In genomic region chr4:133243538-133243937, GRCm38 (mm10) we compare ENCODE assay signal across 16 mouse cellular contexts. TPM values are rescaled to one million over a fixed set of nuclear protein-coding genes. Genes with fewer than 3 reads are reported as not detected.
DNase-seq lines count a peak whose midpoint lies in the region; ATAC-seq and TF ChIP-seq lines count a peak whose summit lies in the region.
"Had no signal": no experiment of that assay in that cellular context is flagged by ENCODE, and none has a peak within 500 bp of the region (broad histone marks: within the 10 kb centered on the region; RNA-seq: fewer than 3 reads in every experiment).

No protein-coding gene starts in this region.

- no peak for TF ChIP-seq CTCF in liver, postnatal 0 days (IDR thresholded peaks at IDR 0.05; ENCODE audit: low read depth)

- no peaks in the 10 kb centered on the region for H3K36me3 ChIP-seq in heart, embryonic 12.5 days
- no peaks in the 10 kb centered on the region for H3K36me3 ChIP-seq in liver, embryonic 11.5 days (ENCODE audit: control insufficient read depth, insufficient read depth, low read length)
- H3K36me3 ChIP-seq in liver, postnatal 0 days (replicated peaks; ENCODE audit: insufficient read depth, low read length), result peaks cover 16% of the 10 kb centered on the region
- no peaks in the 10 kb centered on the region for H3K36me3 ChIP-seq in intestine, embryonic 16.5 days (ENCODE audit: control insufficient read depth, insufficient read depth, low read length)
- H3K36me3 ChIP-seq: embryonic facial prominence, embryonic 13.5 days; hindbrain, embryonic 15.5 days had no signal

- H3K27me3 ChIP-seq in heart, embryonic 12.5 days (replicated peaks), result peaks cover 67% of the 10 kb centered on the region
- peaks cover 17% of the 10 kb centered on the region for H3K27me3 ChIP-seq in liver, embryonic 11.5 days (replicated peaks; ENCODE audit: control insufficient read depth, insufficient read depth, low read length)
- H3K27me3 ChIP-seq in liver, postnatal 0 days (ENCODE audit: insufficient read depth, low read length), result peaks cover 15% of the 10 kb centered on the region
- H3K27me3 ChIP-seq in intestine, embryonic 16.5 days (replicated peaks; ENCODE audit: control insufficient read depth, insufficient read depth, low read length), result peaks cover 3% of the 10 kb centered on the region; the same call in 1 of the 2 replicates

- TF ChIP-seq EP300 in liver, postnatal 0 days (IDR thresholded peaks at IDR 0.05; ENCODE audit: low read depth), result no peak

- no peak for ATAC-seq in heart, embryonic 12.5 days (ENCODE audit: insufficient number of reproducible peaks, low FRiP score)
- no peak for ATAC-seq in liver, embryonic 11.5 days (replicated peaks; ENCODE audit: low FRiP score)
- ATAC-seq in liver, postnatal 0 days, result no peak
- ATAC-seq in intestine, embryonic 16.5 days, result no peak

- no peak overlapping the region for H3K4me3 ChIP-seq in heart, embryonic 12.5 days
- H3K4me3 ChIP-seq in liver, embryonic 11.5 days (ENCODE audit: low read depth, low read length), result no peak overlapping the region
- H3K4me3 ChIP-seq in liver, postnatal 0 days (ENCODE audit: low read depth, low read length), result no peak overlapping the region
- H3K4me3 ChIP-seq in intestine, embryonic 16.5 days (ENCODE audit: low read length), result no peak overlapping the region
- H3K4me3 ChIP-seq: embryonic facial prominence, embryonic 13.5 days; hindbrain, embryonic 15.5 days had no signal

- DNase-seq in heart, adult 18-20 months, result no peak
- DNase-seq in liver, embryonic 11.5 days (ENCODE audit: low spot score), result no peak
- DNase-seq in liver, postnatal 0 days, result no peak
- peak; percentile 43 for DNase-seq in lung, postnatal 14 days
- no peak for DNase-seq in left cerebral cortex, adult 8-10 months (ENCODE audit: low spot score in 2 of 2)
- DNase-seq in thymus, postnatal 36 days, result no peak
- DNase-seq: B cell, adult 2 months; cerebellum, adult 11-12 months; gastrocnemius, postnatal 25 days; layer of hippocampus, postnatal 36 days; midbrain, embryonic 14.5 days; right cerebral cortex, postnatal 14 days had no signal

- peak overlapping the region; percentile 8; the same call in 1 of the 2 replicates for H3K4me2 ChIP-seq in heart, embryonic 12.5 days
- peak overlapping the region; percentile 36 for H3K4me2 ChIP-seq in liver, embryonic 11.5 days
- no peak overlapping the region for H3K4me2 ChIP-seq in liver, postnatal 0 days (ENCODE audit: low read depth, low read length)
- H3K4me2 ChIP-seq in intestine, embryonic 16.5 days (ENCODE audit: low read depth, low read length), result no peak overlapping the region
- H3K4me2 ChIP-seq: embryonic facial prominence, embryonic 13.5 days; hindbrain, embryonic 15.5 days had no signal

- peaks cover 26% of the 10 kb centered on the region for H3K4me1 ChIP-seq in heart, embryonic 12.5 days (replicated peaks)
- peaks cover 56% of the 10 kb centered on the region for H3K4me1 ChIP-seq in liver, embryonic 11.5 days (replicated peaks; ENCODE audit: control insufficient read depth, insufficient read depth, low read length)
- peaks cover 46% of the 10 kb centered on the region for H3K4me1 ChIP-seq in liver, postnatal 0 days (ENCODE audit: insufficient read depth)
- H3K4me1 ChIP-seq in intestine, embryonic 16.5 days (ENCODE audit: control insufficient read depth, insufficient read depth, low read length), result peaks cover 14% of the 10 kb centered on the region

- H3K27ac ChIP-seq in heart, embryonic 12.5 days (ENCODE audit: poor library complexity, severe bottlenecking), result no peak overlapping the region
- no peak overlapping the region for H3K27ac ChIP-seq in liver, embryonic 11.5 days (ENCODE audit: low read depth, low read length)
- H3K27ac ChIP-seq in liver, postnatal 0 days (ENCODE audit: low read depth), result no peak overlapping the region
- no peak overlapping the region for H3K27ac ChIP-seq in intestine, embryonic 16.5 days (ENCODE audit: low read length)
- H3K27ac ChIP-seq: embryonic facial prominence, embryonic 13.5 days; hindbrain, embryonic 15.5 days had no signal

- WGBS in heart, embryonic 12.5 days, result 33% methylated on average over 13 of the region's 13 CpGs
- WGBS in liver, embryonic 11.5 days, result 45% methylated on average over 13 of the region's 13 CpGs
- 75% methylated on average over 13 of the region's 13 CpGs for WGBS in liver, postnatal 0 days (ENCODE audit: insufficient replicate concordance)
- 33% methylated on average over 13 of the region's 13 CpGs for WGBS in intestine, embryonic 16.5 days

- H3K9ac ChIP-seq in heart, embryonic 12.5 days, result no peak overlapping the region
- no peak overlapping the region for H3K9ac ChIP-seq in liver, embryonic 11.5 days (ENCODE audit: low read depth, low read length)
- no peak overlapping the region for H3K9ac ChIP-seq in liver, postnatal 0 days (replicated peaks)
- 0 out of 2 replicates have a peak overlapping the region, but pooled peaks have one; percentile 5 for H3K9ac ChIP-seq in intestine, embryonic 16.5 days (ENCODE audit: low read depth, low read length)
- H3K9ac ChIP-seq: embryonic facial prominence, embryonic 13.5 days; hindbrain, embryonic 15.5 days had no signal

- no peaks in the 10 kb centered on the region for H3K9me3 ChIP-seq in heart, embryonic 12.5 days (replicated peaks)
- no peaks in the 10 kb centered on the region for H3K9me3 ChIP-seq in liver, embryonic 11.5 days (ENCODE audit: control insufficient read depth, low read length)
- no peaks in the 10 kb centered on the region for H3K9me3 ChIP-seq in liver, postnatal 0 days (ENCODE audit: low read length)
- H3K9me3 ChIP-seq in intestine, embryonic 16.5 days (ENCODE audit: control insufficient read depth, low read length), result no peaks in the 10 kb centered on the region
- H3K9me3 ChIP-seq: embryonic facial prominence, embryonic 13.5 days; hindbrain, embryonic 15.5 days had no signal

RNA-seq across cellular contexts. Expression of gene Map3k6, which starts 2.9 kb away (rescaled TPM):
- 2.3 and 3.2 TPM in 2 replicates for polyA plus RNA-seq in heart, embryonic 12.5 days (2016; fragmentation: Nextera tagmentation; extraction: Ambion mirVana)
- 10 to 100 TPM; 22.5 to 30.1 TPM for total RNA-seq in heart, adult 18-20 months (2021)
- 2.2 and 3.5 TPM in 2 replicates for polyA plus RNA-seq in liver, embryonic 11.5 days (2014; fragmentation: Nextera tagmentation; extraction: Ambion mirVana)
- 1.2 and 1.3 TPM in 2 replicates for polyA plus RNA-seq in liver, postnatal 0 days (2015; fragmentation: Nextera tagmentation; extraction: Ambion mirVana)
- 2.4 and 2.8 TPM in 2 replicates for polyA plus RNA-seq in intestine, embryonic 16.5 days (2015; fragmentation: Nextera tagmentation; extraction: Ambion mirVana)
- 1 to 10 TPM; 3.6 to 6.6 (median 5.8) TPM for total RNA-seq in left cerebral cortex, adult 8-10 months (2022)

RNA-seq across cellular contexts. Expression of gene Sytl1, which starts 19.4 kb away (rescaled TPM):
- polyA plus RNA-seq in heart, embryonic 12.5 days (2016; fragmentation: Nextera tagmentation; extraction: Ambion mirVana), result 0.41 and 0.47 TPM in 2 replicates
- under 1 TPM; 0.22 to 0.72 TPM for total RNA-seq in heart, adult 18-20 months (2021)
- polyA plus RNA-seq in liver, embryonic 11.5 days (2014; fragmentation: Nextera tagmentation; extraction: Ambion mirVana), result 0.39 and 0.52 TPM in 2 replicates
- polyA plus RNA-seq in liver, postnatal 0 days (2015; fragmentation: Nextera tagmentation; extraction: Ambion mirVana), result 1.0 and 1.3 TPM in 2 replicates
- 3.0 and 4.0 TPM in 2 replicates for polyA plus RNA-seq in intestine, embryonic 16.5 days (2015; fragmentation: Nextera tagmentation; extraction: Ambion mirVana)
- total RNA-seq in left cerebral cortex, adult 8-10 months (2022), result 1 to 10 TPM; 3.4 to 5.3 (median 4.1) TPM

RNA-seq across cellular contexts. Expression of gene Gpr3, which starts 31.2 kb away (rescaled TPM):
- polyA plus RNA-seq in heart, embryonic 12.5 days (2016; fragmentation: Nextera tagmentation; extraction: Ambion mirVana), result 0.27 and 0.37 TPM in 2 replicates
- not detected for total RNA-seq in heart, adult 18-20 months (2021)
- polyA plus RNA-seq in liver, embryonic 11.5 days (2014; fragmentation: Nextera tagmentation; extraction: Ambion mirVana), result 0.17 TPM in 1 of 2 replicates, not detected in the other
- not detected in 2 replicates for polyA plus RNA-seq in liver, postnatal 0 days (2015; fragmentation: Nextera tagmentation; extraction: Ambion mirVana)
- 0.05 and 0.24 TPM in 2 replicates for polyA plus RNA-seq in intestine, embryonic 16.5 days (2015; fragmentation: Nextera tagmentation; extraction: Ambion mirVana)
- 1 to 10 TPM; 6.0 to 9.0 (median 6.9) TPM for total RNA-seq in left cerebral cortex, adult 8-10 months (2022)
- total RNA-seq: gastrocnemius, postnatal 25 days had no signal

RNA-seq across cellular contexts. Expression of gene Cd164l2, which starts 31.6 kb away (rescaled TPM):
- polyA plus RNA-seq in heart, embryonic 12.5 days (2016; fragmentation: Nextera tagmentation; extraction: Ambion mirVana), result 0.34 TPM in 1 of 2 replicates, not detected in the other
- not detected for total RNA-seq in heart, adult 18-20 months (2021)
- 0.70 and 0.77 TPM in 2 replicates for polyA plus RNA-seq in liver, embryonic 11.5 days (2014; fragmentation: Nextera tagmentation; extraction: Ambion mirVana)
- polyA plus RNA-seq in liver, postnatal 0 days (2015; fragmentation: Nextera tagmentation; extraction: Ambion mirVana), result 0.25 and 0.39 TPM in 2 replicates
- polyA plus RNA-seq in intestine, embryonic 16.5 days (2015; fragmentation: Nextera tagmentation; extraction: Ambion mirVana), result 1.6 and 2.0 TPM in 2 replicates
- 1 to 10 TPM; 3.7 to 6.9 (median 3.8) TPM for total RNA-seq in left cerebral cortex, adult 8-10 months (2022)
- total RNA-seq: gastrocnemius, postnatal 25 days had no signal

RNA-seq across cellular contexts. Expression of gene Tmem222, which starts 34.1 kb away (rescaled TPM):
- polyA plus RNA-seq in heart, embryonic 12.5 days (2016; fragmentation: Nextera tagmentation; extraction: Ambion mirVana), result 52.4 and 55.2 TPM in 2 replicates
- total RNA-seq in heart, adult 18-20 months (2021), result 10 to 100 TPM; 32.7 to 34.6 TPM
- 73.5 and 74.2 TPM in 2 replicates for polyA plus RNA-seq in liver, embryonic 11.5 days (2014; fragmentation: Nextera tagmentation; extraction: Ambion mirVana)
- 29.6 and 30.8 TPM in 2 replicates for polyA plus RNA-seq in liver, postnatal 0 days (2015; fragmentation: Nextera tagmentation; extraction: Ambion mirVana)
- polyA plus RNA-seq in intestine, embryonic 16.5 days (2015; fragmentation: Nextera tagmentation; extraction: Ambion mirVana), result 69.8 and 75.7 TPM in 2 replicates
- total RNA-seq in left cerebral cortex, adult 8-10 months (2022), result 10 to 100 TPM; 84.3 to 91.2 (median 87.4) TPM

Comparison
In these comparisons a context has a peak if more than half of its experiments do, and no peak if none do; other contexts are left out.
1. H3K4me2 ChIP-seq: peak in heart, embryonic 12.5 days (single experiment) and liver, embryonic 11.5 days (single experiment); none in liver, postnatal 0 days (single experiment) and intestine, embryonic 16.5 days (single experiment).